26 mouse cellular contexts compared by ENCODE assay signal in genomic region chr19:23191486-23191885, GRCm38 (mm10).
"Had no signal": no experiment of that assay in that cellular context is flagged by ENCODE, and none has a peak within 500 bp of the region (broad histone marks: within the 10 kb centered on the region; RNA-seq: fewer than 3 reads in every experiment).

No protein-coding gene starts in this region.

- ATAC-seq: hindbrain, embryonic 16.5 days; inflammation-experienced regulatory T-cells, adult 6 months; intestine, embryonic 15.5 days; intestine, postnatal 0 days; liver, postnatal 0 days had no signal

- H3K27me3 ChIP-seq: heart, embryonic 12.5 days; hindbrain, embryonic 12.5 days; intestine, embryonic 15.5 days; limb, embryonic 12.5 days; liver, embryonic 13.5 days; liver, embryonic 15.5 days had no signal

- DNase-seq: gastrocnemius, adult 2 months; gastrocnemius, postnatal 10 days; gastrocnemius, postnatal 25 days; heart, adult 18-20 months; heart, postnatal 10 days; heart, postnatal 4 days; kidney, postnatal 4 days; liver; liver, embryonic 13.5 days; liver, postnatal 0 days had no signal

- H3K4me1 ChIP-seq: heart, embryonic 10.5 days; heart, embryonic 12.5 days; hindbrain, embryonic 10.5 days; hindbrain, embryonic 12.5 days; intestine, embryonic 15.5 days; limb, embryonic 10.5 days; limb, embryonic 12.5 days; liver, embryonic 13.5 days; liver, embryonic 15.5 days had no signal

- H3K4me3 ChIP-seq: gastrocnemius, adult 2 months; heart, embryonic 10.5 days; heart, embryonic 12.5 days; hindbrain, embryonic 10.5 days; hindbrain, embryonic 12.5 days; intestine, embryonic 15.5 days; layer of hippocampus, adult 2 months; left cerebral cortex, adult 2 months; limb, embryonic 10.5 days; limb, embryonic 12.5 days; liver, embryonic 13.5 days; liver, embryonic 15.5 days had no signal

- H3K36me3 ChIP-seq: hindbrain, embryonic 12.5 days; intestine, embryonic 15.5 days; liver, embryonic 15.5 days had no signal

- H3K4me2 ChIP-seq: heart, embryonic 12.5 days; hindbrain, embryonic 12.5 days; hindbrain, embryonic 14.5 days; intestine, embryonic 15.5 days; limb, embryonic 12.5 days; liver, embryonic 11.5 days; liver, embryonic 13.5 days; liver, embryonic 15.5 days had no signal

- H3K9ac ChIP-seq: heart, embryonic 12.5 days; hindbrain, embryonic 12.5 days; hindbrain, embryonic 14.5 days; intestine, embryonic 15.5 days; limb, embryonic 12.5 days; liver, embryonic 13.5 days; liver, embryonic 15.5 days; liver, postnatal 0 days had no signal

- H3K9me3 ChIP-seq: heart, embryonic 10.5 days; heart, embryonic 12.5 days; hindbrain, embryonic 10.5 days; hindbrain, embryonic 12.5 days; intestine, embryonic 15.5 days; limb, embryonic 10.5 days; limb, embryonic 12.5 days; liver, embryonic 13.5 days; liver, embryonic 15.5 days had no signal

- H3K27ac ChIP-seq: gastrocnemius, adult 2 months; heart, embryonic 10.5 days; hindbrain, embryonic 10.5 days; hindbrain, embryonic 12.5 days; hindbrain, embryonic 14.5 days; intestine, embryonic 15.5 days; kidney, postnatal 0 days; layer of hippocampus, adult 2 months; left cerebral cortex, adult 2 months; limb, embryonic 10.5 days; limb, embryonic 12.5 days; liver, embryonic 13.5 days; liver, embryonic 15.5 days had no signal
